Mouse (Mus musculus) embryo, embryonic 11.5 days (tissue): ENCODE data around the gene Gm7102.
"Not testable (repeated sequence)": the region's sequence is repeated elsewhere in the genome, so short reads cannot be mapped to it uniquely, and the experiment has no call there.

Experiments used
- DNase-seq: peaks from one replicate; pipeline ENCODE4 v3.0.0-alpha.2; 2012; ENCODE audit warnings: low read depth, low spot score

Gm7102 gene

DNA sequence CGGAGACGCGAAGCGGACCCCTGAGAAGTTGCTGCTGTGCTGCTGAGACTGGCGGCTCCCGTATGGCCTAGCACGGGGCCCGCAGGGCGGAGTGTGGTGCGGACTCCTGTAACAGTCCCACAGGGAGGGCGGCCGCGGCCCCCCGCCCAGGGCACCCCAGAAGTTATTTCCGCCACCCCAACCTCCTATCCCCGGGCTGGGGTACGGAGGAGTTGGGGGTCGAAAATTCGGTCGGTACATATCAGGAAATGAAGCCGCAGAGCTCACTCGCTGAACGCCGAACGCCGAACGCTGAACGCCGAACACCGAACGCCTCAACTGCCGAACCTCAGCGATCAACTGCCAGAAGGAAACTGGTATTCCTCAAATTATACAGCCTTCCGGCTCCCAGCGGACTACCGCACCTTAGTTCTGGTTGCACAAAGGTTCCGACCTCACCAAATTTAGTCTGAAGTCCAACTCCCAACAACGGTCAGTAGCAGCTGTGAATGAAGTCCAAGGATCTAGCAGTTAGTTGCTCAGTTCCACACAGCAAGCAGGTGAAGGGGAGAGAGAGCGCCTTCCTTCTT is at the start of gene Gm7102:
Gene Gm7102 (minus strand): TSS at position 554 of the 569 bp plus-strand sequence.
- no peak for DNase-seq

DNA sequence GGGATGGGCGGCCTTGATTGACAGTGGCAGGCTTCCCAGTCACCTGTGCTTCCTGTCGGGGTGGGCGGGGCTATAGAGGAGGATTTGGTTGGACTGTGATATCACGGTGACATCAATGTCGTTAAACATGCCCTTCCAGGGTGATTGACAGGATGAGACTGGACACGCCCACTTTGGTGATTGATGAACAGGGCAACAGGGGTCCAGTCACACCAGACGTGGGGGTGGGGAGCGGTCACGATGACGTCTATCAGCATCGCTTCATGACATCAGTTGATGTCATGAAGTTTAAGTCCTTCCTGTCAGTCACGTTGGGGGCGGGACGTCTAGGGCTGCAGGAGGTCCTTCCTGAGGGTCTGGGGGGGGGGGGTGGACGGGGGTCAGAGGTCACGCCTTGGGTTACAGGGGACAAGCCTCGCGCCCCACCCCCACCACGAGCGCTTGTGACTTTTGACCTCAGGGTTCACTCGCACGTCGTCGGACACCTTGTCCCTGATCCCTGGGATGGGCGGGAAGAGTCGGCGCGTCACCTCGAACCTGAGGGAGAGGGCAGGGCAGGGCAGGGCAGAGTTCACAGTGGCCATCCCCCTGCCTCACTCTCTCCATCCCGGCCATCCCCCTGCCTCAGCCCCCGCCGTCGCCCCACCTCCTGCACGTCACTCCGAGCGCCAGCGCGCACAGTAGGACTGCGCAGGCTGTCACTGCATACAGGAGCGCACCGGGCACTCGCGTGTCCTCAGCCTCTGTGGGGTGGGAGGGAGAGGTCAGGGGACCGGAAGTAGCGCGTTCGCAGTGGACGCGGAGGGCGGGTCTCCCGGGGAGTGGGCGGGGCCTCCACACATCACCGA is 48.8 kb upstream of the Gm7102 start:
- no peak for DNase-seq

GRCm38 (mm10) chr19:61223706-61224328 is 47.7 kb upstream of the Gm7102 start:
- DNase-seq: no peak

DNA sequence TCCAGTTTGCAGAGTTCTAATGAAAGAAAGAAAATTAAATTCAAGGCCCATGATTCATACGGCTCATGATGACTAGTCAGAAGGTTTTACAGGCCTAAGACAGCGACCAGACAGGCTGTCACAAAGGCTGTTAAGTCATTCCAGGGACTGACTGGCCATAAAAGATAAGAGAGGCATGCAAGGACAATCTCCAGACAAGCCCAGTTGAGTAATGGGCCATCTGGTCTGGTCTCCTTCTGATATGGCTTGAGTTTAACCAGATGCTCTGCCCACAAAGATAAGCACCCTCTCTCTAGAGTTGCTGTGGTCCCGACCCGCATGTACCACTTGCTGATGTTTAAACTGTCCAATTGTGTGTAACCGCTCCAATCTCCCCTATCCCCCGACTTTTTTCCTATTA is 31.4 kb upstream of the Gm7102 start:
- DNase-seq: not testable (repeated sequence)

- no peak for DNase-seq
Measured at GRCm38 (mm10) chr19:61199836-61200235, 23.7 kb upstream of the Gm7102 start.

- peak; percentile 71 for DNase-seq
Measured at GRCm38 (mm10) chr19:61199316-61199715, 23.2 kb upstream of the Gm7102 start.

DNA sequence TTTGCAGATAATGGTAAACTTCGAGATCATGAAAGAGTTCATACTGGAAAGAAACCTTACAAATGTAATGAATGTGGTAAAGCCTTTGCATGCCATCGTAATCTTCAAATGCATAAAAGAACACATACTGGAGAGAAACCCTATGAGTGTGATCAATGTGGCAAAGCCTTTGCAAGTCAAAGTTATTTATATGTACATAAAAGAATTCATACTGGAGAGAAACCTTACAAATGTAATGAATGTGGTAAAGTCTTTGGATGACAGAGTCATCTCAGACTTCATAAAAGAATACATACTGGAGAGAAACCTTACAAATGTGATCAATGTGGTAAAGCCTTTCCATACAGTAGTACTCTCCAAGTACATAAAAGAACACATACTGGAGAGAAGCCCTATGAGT is 7.5 kb upstream of the Gm7102 start, which contains the start of gene Gm6020:
Gene Gm6020 (plus strand): TSS at position 301 of the 400 bp plus-strand sequence.
- not testable (repeated sequence) for DNase-seq

GRCm38 (mm10) chr19:61151701-61152420 is 24.2 kb downstream of the Gm7102 start:
- DNase-seq: no peak

- DNase-seq: no peak
Measured at GRCm38 (mm10) chr19:61151372-61151700, 24.8 kb downstream of the Gm7102 start.

GRCm38 (mm10) chr19:61141299-61141698 is 34.8 kb downstream of the Gm7102 start:
- no peak for DNase-seq

DNA sequence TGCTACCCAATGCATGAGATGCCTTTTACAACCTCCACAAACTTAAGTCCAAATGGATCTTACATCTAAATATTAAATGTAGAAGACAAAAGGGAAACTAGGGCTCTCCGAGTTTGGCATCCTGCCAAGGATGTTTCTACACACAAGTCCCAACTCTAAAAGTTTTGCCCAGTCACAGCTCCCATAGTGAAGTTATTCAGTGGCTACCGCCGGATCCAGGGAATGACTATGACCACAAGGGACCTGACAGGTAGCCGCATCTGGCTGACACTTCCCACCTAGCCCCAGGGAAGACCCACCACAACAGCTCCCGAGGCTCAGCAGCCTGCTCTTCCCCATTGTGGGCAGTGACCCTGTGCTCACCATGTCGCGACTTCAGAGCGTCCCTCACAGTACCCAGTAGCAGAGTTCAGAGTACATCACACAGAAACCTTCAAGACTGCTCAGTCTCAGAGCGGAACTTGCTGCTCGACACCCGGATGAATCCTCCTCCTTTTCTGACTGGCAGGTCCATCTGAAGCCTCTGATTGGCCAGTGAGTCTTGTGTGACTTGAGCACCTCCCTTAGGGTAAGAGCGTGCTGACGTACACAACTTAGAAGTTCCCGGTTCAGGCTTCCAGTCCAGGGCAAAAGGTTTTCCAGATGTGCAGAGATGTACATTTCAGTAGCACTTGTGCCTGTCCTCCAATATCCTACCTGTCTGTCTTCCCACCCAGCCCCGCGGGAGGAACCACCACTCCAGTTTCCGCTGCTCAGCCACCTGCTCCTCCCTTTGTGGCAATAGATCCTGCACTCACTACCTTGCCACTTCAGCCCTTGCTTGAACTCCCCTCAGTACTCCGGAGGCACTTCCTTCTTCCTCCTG is 35.5 kb downstream of the Gm7102 start, which contains the start of gene Zfp950:
Gene Zfp950 (minus strand): TSS at position 499 of the 865 bp plus-strand sequence.
- DNase-seq: peak; percentile 77

- no peak for DNase-seq
Measured at GRCm38 (mm10) chr19:61138655-61139054, 37.5 kb downstream of the Gm7102 start.

DNA sequence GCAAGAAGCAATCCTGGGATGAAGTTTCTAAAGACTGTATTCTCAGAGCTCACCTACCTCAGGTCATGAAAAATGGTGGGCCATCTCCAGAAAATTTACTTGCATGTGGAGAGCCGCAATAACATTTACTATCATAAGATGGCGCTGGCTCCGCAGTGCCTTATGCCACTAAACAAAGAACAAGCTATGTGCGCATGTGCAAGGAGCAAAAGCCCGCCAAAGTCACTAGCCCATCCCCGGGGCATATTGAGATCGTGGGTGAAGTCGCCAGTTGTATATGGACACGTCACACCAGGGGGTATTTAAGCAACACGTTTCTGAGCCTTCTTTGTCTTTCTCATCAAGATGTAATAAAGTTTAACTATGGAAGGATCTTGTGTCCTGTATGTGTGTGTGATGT is 45.0 kb downstream of the Gm7102 start:
- no peak for DNase-seq
